Mouse (Mus musculus): ENCODE measurements around the gene Mrpl48.

Mrpl48 gene

DNA sequence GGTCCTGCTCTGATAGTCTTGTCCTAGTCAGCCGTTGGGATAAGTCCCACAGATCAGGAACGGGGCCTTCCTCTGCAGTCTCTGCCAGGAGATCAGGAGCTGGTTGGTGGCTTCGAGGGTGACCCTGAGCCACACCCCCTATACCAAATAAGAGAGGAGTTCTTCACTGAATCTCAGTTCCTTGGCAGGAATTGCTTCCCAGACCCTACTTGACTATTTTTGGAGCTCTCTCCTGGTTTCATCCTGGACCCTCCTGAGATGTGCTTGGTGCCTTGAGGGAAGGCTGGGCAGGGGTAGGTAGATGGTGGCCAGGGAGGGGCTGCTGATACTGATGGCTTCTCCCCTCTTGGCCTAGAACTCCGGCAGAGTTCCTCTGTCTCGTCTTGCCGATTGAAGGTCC lies 111.7 kb downstream of the Mrpl48 start:
- no peak for DNase-seq (ENCODE audit: low read depth, low spot score)

All from embryo, embryonic 11.5 days (tissue).